Mouse (Mus musculus) liver, embryonic 13.5 days (tissue): ENCODE measurements around the gene Hrct1. TPM values are rescaled to one million over a fixed set of nuclear protein-coding genes. Genes with fewer than 3 reads are reported as not detected.

Experiments
- ATAC-seq: fragments of 200-750 bp; cut with Nextera tagmentation; 2 replicates; pipeline ENCODE4 v1.8.0; 2017; ENCODE audit warnings: low read depth, mild to moderate bottlenecking, moderate number of reproducible peaks, moderate library complexity
- DNase-seq: peaks from one replicate; pipeline ENCODE4 v3.0.0; 2022
- H3K27ac ChIP-seq: fragments of 300-500 bp; sonication (generic); 2 replicates; pipeline ENCODE4 v1.5.1; 2015; ENCODE audit warnings: moderate library complexity, mild to moderate bottlenecking, inconsistent platforms
- H3K27me3 ChIP-seq: fragments of 300-500 bp; sonication (generic); 2 replicates; pipeline ENCODE4 v1.6.1; 2015; ENCODE audit warnings: mild to moderate bottlenecking, inconsistent platforms
- H3K36me3 ChIP-seq: fragments of 300-500 bp; sonication (generic); 2 replicates; pipeline ENCODE4 v1.6.1; 2015; ENCODE audit warnings: mild to moderate bottlenecking, inconsistent platforms
- H3K4me1 ChIP-seq: fragments of 300-500 bp; sonication (generic); replicated peaks from 2 replicates; pipeline ENCODE4 v1.6.1; 2015; ENCODE audit warnings: inconsistent platforms
- H3K4me2 ChIP-seq: fragments of 300-500 bp; sonication (generic); 2 replicates; pipeline ENCODE4 v1.6.1; 2015; ENCODE audit warnings: inconsistent platforms, mild to moderate bottlenecking, moderate library complexity
- H3K4me3 ChIP-seq: fragments of 300-500 bp; sonication (generic); replicated peaks from 2 replicates; pipeline ENCODE4 v1.5.1; 2015; ENCODE audit warnings: mild to moderate bottlenecking, inconsistent platforms
- H3K9ac ChIP-seq: fragments of 300-500 bp; sonication (generic); 2 replicates; pipeline ENCODE4 v1.6.1; 2015; ENCODE audit warnings: mild to moderate bottlenecking, inconsistent platforms
- H3K9me3 ChIP-seq: fragments of 300-500 bp; sonication (generic); replicated peaks from 2 replicates; pipeline ENCODE4 v1.6.1; 2016; ENCODE audit warnings: inconsistent platforms
- WGBS: fragments of 180-500 bp; shearing (Covaris S2); methylation state at CpG from one replicate; pipeline ENCODE4 v1.1.7; 2015; ENCODE audit not compliant: insufficient replicate concordance; 5-methylcytosine and 5-hydroxymethylcytosine counted together
- polyA plus RNA-seq: library from polyadenylated mRNA; unstranded; fragments of >200 nt; fragmentation: Nextera tagmentation; extraction: Ambion mirVana; gene quantifications from 2 replicates; pipeline ENCODE4 v1.2.1, GENCODE M21; 2015

Gene Hrct1
- polyA plus RNA-seq, 1 experiment from 2014 or later, result 0.09 TPM

DNA sequence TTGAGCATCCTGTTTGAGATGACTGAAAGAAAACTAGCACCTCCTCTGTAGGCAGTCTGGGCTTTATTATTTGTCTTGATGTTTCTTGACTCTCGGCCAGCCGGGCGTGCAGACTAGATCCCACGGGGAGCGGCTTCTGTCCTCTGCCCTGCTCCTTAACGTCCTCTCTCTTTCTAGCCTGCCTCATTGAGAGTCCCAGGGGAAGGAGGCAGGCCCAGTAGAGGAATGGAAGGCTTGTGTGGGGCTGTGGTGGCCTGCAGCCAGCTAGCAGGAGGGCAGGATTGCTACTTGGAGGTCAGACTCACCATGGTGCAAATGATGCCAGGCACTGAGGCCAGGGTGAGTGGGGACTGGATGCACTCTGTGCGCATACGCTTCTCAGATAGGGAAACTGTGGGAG, 23.1 kb upstream of the Hrct1 start:
- Histone ChIP-seq H3K4me3 (no peak overlapping the region), H3K4me1 (no peaks in the 10 kb centered on the region), H3K4me2 (no peak overlapping the region), H3K9me3 (no peaks in the 10 kb centered on the region), H3K27ac (no peak overlapping the region), H3K36me3 (no peaks in the 10 kb centered on the region), H3K9ac (no peak overlapping the region), H3K27me3 (peaks cover 10% of the 10 kb centered on the region; the same call in 1 of the 2 replicates)
- WGBS, result 83% methylated on average over 8 of the region's 8 CpGs
- no peak for ATAC-seq
- DNase-seq, result no peak

DNA sequence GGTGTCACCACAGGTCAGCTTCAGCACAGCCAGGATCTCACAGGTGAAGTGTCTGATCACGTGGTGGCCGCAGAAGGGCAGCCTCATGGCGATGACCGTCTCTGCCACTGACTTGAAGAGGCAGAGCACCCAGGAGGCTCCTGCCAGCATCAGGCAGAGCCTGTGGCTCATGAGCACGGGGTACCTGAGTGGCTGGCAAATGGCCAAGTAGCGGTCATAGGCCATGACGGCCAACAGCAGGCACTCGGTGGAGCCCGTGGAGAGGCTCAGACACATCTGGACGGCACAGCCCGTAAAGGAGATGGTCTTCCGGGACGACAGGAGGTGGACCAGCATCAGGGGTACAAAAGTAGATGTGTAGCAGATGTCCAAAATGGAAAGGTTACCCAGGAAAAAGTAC, 21.0 kb upstream of the Hrct1 start:
- 70% methylated on average over 13 of the region's 13 CpGs for WGBS
- H3K4me3 ChIP-seq, result no peak overlapping the region
- DNase-seq (no peak), ATAC-seq (no peak)
- H3K9me3 ChIP-seq, result no peaks in the 10 kb centered on the region
- H3K27ac ChIP-seq, result no peak overlapping the region
- H3K27me3 ChIP-seq, result 0 out of 2 replicates have a peak, but pooled peaks cover 7% of the 10 kb centered on the region
- no peak overlapping the region for H3K9ac ChIP-seq
- no peaks in the 10 kb centered on the region for H3K4me1 ChIP-seq
- H3K4me2 ChIP-seq, result no peak overlapping the region
- H3K36me3 ChIP-seq, result no peaks in the 10 kb centered on the region

DNA sequence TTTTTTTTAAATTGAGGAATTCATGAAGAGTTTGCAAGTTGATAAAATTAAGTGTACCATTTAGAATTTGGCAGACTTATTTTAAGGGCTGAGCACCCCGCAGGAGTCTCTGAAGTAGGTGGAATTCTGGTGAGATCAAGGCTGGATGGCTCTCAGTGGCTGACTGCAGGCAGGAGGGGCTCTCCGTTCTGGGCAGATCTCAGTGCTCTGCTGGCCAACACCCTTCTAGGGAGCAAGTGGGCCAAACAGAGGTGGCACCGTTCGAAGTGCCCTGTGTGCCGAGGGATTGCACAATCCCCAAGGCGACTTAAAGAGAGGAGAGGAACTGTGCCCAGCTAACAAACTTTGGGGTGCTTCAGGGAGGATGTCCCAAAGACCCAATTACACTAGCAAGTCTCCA, 17.1 kb upstream of the Hrct1 start, which contains the start of gene Olfr71:
TSS of gene Olfr71 (minus strand) at position 387 of the 400 bp plus-strand sequence.
- Histone ChIP-seq H3K9ac (no peak within 1 kb of the TSS), H3K4me2 (no peak within 1 kb of the TSS), H3K27ac (no peak within 1 kb of the TSS), H3K4me1 (no peaks in the 10 kb centered on the region), H3K9me3 (no peaks in the 10 kb centered on the region), H3K36me3 (no peaks in the 10 kb centered on the region), H3K27me3 (peaks cover 22% of the 10 kb centered on the region; the same call in 1 of the 2 replicates), H3K4me3 (no peak within 1 kb of the TSS)
- ATAC-seq, result no peak
- 55% methylated on average over 6 of the region's 6 CpGs for WGBS
- no peak for DNase-seq

DNA sequence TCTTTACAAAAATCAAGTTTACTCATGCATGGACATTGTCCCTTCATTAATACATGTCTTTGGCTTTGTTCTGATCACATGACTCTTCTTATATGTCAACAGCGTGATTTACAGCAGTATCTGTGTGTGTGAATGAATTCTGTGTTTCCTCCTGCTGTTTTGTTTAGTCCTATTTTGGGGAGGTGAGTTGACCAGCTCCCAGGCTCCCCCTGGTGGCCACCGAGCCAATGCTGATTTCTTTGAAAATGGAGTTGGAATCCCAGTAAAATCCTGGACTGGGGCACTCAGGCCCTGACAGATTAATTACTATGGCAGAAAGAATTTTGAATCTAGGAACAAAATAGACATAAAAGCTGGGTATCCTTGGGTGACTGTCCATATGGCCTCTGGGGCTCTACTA, 15.2 kb upstream of the Hrct1 start:
- WGBS, result 1% methylated on average over 2 of the region's 2 CpGs
- Histone ChIP-seq H3K4me3 (no peak overlapping the region), H3K9ac (no peak overlapping the region), H3K4me1 (no peaks in the 10 kb centered on the region), H3K27me3 (peaks cover 26% of the 10 kb centered on the region), H3K9me3 (no peaks in the 10 kb centered on the region), H3K36me3 (no peaks in the 10 kb centered on the region), H3K4me2 (no peak overlapping the region), H3K27ac (no peak overlapping the region)
- peak; percentile 52 for DNase-seq
- ATAC-seq, result no peak

DNA sequence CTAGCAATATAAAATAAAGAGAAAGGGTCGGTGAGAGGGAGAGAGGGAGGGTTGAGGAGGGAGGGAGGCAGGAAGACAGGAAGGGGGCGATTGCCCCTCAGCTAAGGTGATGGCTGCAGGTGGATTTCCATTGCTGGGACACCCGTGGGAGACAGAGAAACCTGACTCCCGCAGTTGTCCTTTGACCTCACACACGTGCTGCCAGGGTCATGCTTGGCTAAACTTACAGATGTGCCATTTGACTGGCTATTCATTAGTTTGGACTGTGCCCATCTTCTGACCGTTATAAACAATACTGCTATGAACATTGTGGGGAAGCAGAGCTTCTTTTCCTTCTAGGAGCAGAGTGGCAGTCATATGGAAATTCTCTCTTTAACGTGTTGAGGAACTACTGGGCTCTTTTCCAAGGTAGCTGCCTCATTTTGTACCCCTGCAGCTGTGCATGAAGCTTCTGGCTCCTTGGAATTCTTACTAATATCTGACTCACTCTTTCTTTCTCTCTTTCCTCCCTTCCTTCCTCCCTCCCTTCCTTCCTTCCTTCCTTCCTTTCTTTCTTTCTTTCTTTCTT, 13.3 kb upstream of the Hrct1 start:
- Histone ChIP-seq H3K4me3 (no peak overlapping the region), H3K27me3 (peaks cover 23% of the 10 kb centered on the region), H3K27ac (no peak overlapping the region), H3K9me3 (no peaks in the 10 kb centered on the region), H3K9ac (no peak overlapping the region), H3K36me3 (no peaks in the 10 kb centered on the region), H3K4me1 (no peaks in the 10 kb centered on the region), H3K4me2 (no peak overlapping the region)
- 37% methylated on average over 7 of the region's 7 CpGs for WGBS
- DNase-seq, result no peak
- no peak for ATAC-seq

DNA sequence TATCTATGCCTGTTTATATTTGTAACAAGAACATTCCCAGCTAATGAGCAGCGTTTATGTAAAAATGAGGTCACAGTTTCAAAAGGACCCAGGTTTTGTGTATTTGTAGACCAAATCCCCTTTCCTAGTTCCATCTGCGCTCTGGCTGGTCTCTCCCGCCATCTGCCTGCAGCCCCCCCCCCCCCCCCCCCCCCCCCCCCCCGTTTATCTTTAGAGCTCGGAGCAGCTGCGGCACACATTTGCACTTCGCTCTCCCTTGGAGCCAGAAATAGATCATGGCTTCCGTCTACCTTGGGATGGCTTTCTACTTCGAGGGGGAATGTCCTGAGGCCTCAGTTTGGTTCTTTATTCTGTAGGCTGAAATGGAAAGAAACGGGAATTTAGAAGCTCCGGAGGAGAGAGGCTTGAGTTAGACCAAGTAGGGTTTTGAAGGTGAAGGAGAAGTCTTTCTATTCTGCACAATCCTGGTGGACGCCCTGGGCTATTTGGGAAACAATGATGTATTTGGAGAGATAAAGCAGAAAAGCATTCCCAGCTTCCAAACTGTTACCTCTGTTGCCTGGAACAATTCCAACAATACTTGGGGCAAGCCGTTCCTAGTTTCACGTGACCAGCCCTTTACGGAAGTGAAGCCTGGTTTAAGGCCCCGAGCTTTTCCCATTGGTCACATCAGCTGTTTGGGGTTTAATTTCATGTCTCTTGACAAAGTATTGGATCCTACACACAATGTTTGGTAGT, 6.3 kb upstream of the Hrct1 start:
- H3K9me3 ChIP-seq, result no peaks in the 10 kb centered on the region
- H3K36me3 ChIP-seq, result no peaks in the 10 kb centered on the region
- H3K27ac ChIP-seq, result no peak overlapping the region
- no peak overlapping the region for H3K4me3 ChIP-seq
- H3K4me2 ChIP-seq, result no peak overlapping the region
- WGBS, result 60% methylated on average over 12 of the region's 16 CpGs
- H3K9ac ChIP-seq, result no peak overlapping the region
- ATAC-seq, result no peak
- no peaks in the 10 kb centered on the region for H3K4me1 ChIP-seq
- no peak for DNase-seq
- H3K27me3 ChIP-seq, result peaks cover 3% of the 10 kb centered on the region; the same call in 1 of the 2 replicates

DNA sequence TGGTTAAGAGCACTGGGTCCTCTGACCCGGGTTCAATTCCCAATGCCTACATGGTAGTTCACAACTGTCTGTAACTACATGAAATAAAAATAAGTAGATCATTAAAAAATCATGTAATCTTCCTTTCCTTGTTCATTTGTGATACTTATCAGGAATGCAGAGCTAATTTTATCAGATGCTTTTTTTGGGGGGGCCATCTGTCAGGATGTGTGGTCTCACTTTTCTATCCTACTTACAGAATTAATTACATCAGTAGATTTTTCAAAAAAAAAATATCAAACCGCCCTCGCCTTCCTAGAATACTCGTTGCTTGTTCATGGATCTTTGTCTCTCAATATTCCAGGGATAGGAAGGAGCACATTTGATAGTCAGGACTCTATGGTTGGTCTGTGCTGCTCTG, 4.8 kb upstream of the Hrct1 start:
- WGBS, result 60% methylated on average over 4 of the region's 4 CpGs
- no peak for ATAC-seq

DNA sequence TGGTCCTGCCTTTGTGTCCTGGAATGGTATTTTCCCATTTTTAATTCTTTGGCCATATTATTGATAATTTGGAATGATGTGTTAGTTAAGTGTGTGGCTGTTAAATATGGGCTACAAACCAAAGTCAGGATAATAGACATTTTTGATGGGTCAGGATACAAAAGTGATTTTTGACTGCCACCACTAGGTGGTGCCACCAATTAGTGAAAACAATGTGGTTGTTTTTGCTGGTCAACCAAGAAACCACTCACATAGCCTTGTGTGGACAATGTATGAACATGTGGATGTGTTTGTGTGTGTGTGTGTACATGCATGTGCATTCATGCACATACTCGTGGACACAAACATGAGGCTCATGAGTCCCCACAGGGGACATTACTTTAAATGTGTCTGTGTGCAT, 2.2 kb upstream of the Hrct1 start:
- 12% methylated on average over 1 of the region's 1 CpGs for WGBS
- H3K4me1 ChIP-seq, result peaks cover 40% of the 10 kb centered on the region
- no peaks in the 10 kb centered on the region for H3K36me3 ChIP-seq
- no peaks in the 10 kb centered on the region for H3K27me3 ChIP-seq
- no peak overlapping the region for H3K4me3 ChIP-seq
- no peaks in the 10 kb centered on the region for H3K9me3 ChIP-seq
- ATAC-seq, result no peak
- H3K9ac ChIP-seq, result no peak overlapping the region
- no peak overlapping the region for H3K27ac ChIP-seq
- H3K4me2 ChIP-seq, result no peak overlapping the region
- DNase-seq, result no peak

More for the DNA sequence above, 4.8 kb upstream of the Hrct1 start:
- Histone ChIP-seq H3K4me1 (peaks cover 14% of the 10 kb centered on the region), H3K4me3 (no peak overlapping the region), H3K9me3 (no peaks in the 10 kb centered on the region), H3K36me3 (no peaks in the 10 kb centered on the region), H3K4me2 (no peak overlapping the region), H3K9ac (no peak overlapping the region), H3K27ac (no peak overlapping the region), H3K27me3 (no peaks in the 10 kb centered on the region)
- no peak for DNase-seq

DNA sequence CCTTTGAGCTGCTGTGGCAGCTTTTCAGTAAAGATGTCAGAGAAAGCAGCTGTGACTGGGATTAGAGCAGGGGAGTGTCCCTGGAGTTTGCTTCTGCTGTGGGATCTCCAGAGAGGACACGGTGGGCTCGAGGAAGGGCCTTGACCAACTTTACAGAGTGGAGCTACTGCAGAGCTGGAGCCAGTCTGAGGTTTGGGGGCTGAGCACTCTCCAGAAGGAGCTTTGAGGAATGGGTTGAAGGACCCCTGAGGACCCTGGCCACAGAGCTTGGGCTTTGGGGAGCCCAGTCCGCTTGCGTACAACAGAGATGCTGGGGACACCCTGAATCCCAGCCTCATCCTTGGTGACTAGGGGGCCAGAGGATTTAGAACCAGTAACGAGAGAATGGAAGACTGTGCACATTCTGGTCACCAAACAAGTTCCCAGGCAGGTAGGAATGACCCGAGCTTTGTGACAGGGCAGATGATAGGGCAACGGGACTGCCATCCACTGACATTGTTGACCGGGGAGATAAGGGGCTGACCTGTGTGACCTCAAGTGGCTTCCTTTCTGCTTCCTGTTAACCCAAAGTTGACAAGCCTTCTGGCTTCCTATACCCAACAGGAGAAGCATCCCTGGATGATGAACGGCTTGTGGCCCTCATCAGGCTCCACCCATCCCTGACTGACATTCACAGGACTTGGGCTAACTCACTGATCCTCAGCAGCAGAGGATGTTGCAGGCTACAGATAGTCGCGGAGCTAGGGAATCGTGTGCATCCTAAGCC, 577 bp upstream of the Hrct1 start:
- H3K9ac ChIP-seq, result no peak overlapping the region
- no peaks in the 10 kb centered on the region for H3K9me3 ChIP-seq
- H3K4me3 ChIP-seq, result no peak overlapping the region
- H3K4me1 ChIP-seq, result peaks cover 54% of the 10 kb centered on the region
- no peak for ATAC-seq
- no peak overlapping the region for H3K27ac ChIP-seq
- no peaks in the 10 kb centered on the region for H3K36me3 ChIP-seq
- DNase-seq, result no peak
- 33% methylated on average over 12 of the region's 12 CpGs for WGBS
- H3K4me2 ChIP-seq, result no peak overlapping the region
- H3K27me3 ChIP-seq, result no peaks in the 10 kb centered on the region

DNA sequence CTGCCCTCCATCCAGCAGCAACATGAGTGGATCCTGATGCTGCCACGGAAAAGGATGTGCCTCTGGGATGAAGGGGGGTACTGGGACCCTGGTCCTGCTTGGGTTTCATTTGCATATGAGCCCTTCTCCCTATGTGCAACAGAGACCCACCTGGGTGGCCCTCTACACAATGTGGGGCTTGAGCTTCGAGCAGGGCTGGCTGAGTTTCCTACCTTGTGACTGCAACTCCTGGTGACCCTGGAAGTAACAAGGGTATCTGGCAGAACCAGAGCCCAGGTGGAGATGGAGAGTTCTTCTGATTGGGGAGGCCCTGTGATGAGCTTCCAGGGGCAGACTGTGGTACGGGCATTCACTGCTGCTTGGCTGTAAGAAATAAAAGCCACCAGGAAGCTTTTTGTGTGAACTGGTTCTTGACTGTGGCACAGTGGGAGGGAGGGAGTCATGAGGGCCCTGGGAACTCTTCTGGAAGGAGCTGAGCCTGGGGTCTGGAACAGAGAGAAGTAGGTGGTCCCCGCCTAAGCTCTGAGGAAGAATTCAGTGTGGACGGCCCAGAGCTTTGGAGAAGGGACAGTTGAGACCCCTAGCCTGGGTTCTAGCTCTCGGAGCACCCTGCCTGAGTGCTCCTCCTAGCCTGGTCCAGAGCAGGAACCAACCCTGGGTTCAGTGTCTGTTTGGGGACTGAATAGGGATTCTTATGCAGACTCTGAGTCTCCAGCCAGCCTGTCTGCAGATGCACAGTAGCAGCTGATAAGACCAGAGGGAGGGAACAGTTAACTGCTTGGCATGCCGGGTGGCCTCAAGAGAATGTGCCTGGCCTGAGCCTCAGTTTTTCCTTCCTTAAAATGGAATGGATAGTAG, 959 bp downstream of the Hrct1 start:
- H3K9me3 ChIP-seq, result no peaks in the 10 kb centered on the region
- peaks cover 54% of the 10 kb centered on the region for H3K4me1 ChIP-seq
- H3K27ac ChIP-seq, result peak overlapping the region; percentile 64
- no peaks in the 10 kb centered on the region for H3K27me3 ChIP-seq
- peak overlapping the region; percentile 26; the same call in 1 of the 2 replicates for H3K9ac ChIP-seq
- DNase-seq (no peak), ATAC-seq (peak; percentile 60)
- 41% methylated on average over 7 of the region's 7 CpGs for WGBS
- H3K4me2 ChIP-seq, result no peak overlapping the region
- H3K4me3 ChIP-seq, result no peak overlapping the region
- no peaks in the 10 kb centered on the region for H3K36me3 ChIP-seq

DNA sequence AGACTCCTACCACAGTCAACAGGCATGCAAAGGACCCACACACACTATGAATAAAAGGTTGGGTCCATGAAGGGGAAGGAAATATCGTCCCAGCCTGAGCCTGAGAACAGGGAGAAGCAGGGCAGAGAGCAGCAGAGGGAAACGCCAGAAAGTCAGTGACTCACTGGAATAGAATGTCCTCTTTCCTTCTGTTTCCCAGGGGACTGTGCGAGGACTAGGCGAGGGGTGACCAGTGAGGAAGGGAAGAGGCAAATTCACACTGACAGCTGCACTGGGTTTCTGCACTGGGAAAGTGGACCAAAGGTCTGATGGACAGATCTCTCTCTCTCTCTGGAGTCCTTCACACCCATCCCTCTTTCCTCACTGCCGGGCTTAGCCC, 1.6 kb downstream of the Hrct1 start:
- DNase-seq, result no peak
- WGBS, result 27% methylated on average over 5 of the region's 5 CpGs
- no peaks in the 10 kb centered on the region for H3K36me3 ChIP-seq
- peak overlapping the region; percentile 64 for H3K27ac ChIP-seq
- H3K4me1 ChIP-seq, result peaks cover 54% of the 10 kb centered on the region
- H3K4me2 ChIP-seq, result no peak overlapping the region
- H3K27me3 ChIP-seq, result no peaks in the 10 kb centered on the region
- no peak overlapping the region for H3K9ac ChIP-seq
- H3K4me3 ChIP-seq, result no peak overlapping the region
- no peaks in the 10 kb centered on the region for H3K9me3 ChIP-seq
- no peak for ATAC-seq
